Mouse (Mus musculus) kidney, postnatal 10 days (tissue): ENCODE data around the gene Cyp2f2.

Experiments
- DNase-seq: peaks from one replicate; pipeline ENCODE4 v3.0.0; 2021; ENCODE audit warnings: mixed read lengths

Gene Cyp2f2

GRCm38 (mm10) chr7:27179217-27179918 is 59.7 kb downstream of the Cyp2f2 start:
- no peak for DNase-seq

- DNase-seq = peak; percentile 86
Observed at GRCm38 (mm10) chr7:27180036-27180435, 60.3 kb downstream of the Cyp2f2 start.

- DNase-seq = no peak
Observed at GRCm38 (mm10) chr7:27180837-27181695, 61.4 kb downstream of the Cyp2f2 start, which contains the start of the genes Gm21983 and Mia. TSS of gene Gm21983 (minus strand) at chr7:27181086. TSS of gene Mia (minus strand) at chr7:27181157.

- DNase-seq = no peak
Observed at GRCm38 (mm10) chr7:27182498-27182897, 62.8 kb downstream of the Cyp2f2 start.
